Mouse (Mus musculus): Measurements from ENCODE around the gene Spin2e. TPM values are rescaled to one million over a fixed set of nuclear protein-coding genes. Genes with fewer than 3 reads are reported as not detected.
"Not testable (repeated sequence)": the region's sequence is repeated elsewhere in the genome, so short reads cannot be mapped to it uniquely, and the experiment has no call there.

The Spin2e gene
- not detected in 2 replicates for polyA plus RNA-seq (2014; fragmentation: Nextera tagmentation; extraction: Ambion mirVana)

DNA sequence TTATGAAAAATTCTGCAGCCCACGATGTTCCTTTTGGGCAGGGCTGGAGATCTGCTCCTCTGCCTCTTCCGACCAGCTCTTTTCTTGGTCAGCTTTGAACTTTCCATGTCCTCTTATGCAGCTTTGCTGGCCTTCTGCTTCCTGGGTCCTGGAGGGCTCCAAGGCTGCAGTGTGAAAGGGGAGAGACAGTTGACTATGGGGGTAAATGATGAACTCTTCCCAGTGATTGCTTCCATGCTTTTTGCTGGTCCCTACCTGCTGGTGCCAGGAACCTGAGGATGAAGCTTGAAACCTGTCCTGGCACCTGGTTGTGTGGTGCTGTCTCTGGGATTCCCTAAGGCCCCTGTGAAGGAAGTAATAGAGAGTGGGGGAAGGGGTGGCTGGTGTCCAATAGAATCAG, at the start of gene Spin2e:
Gene Spin2e, minus strand, starts transcription at position 101 of the 400 bp plus-strand sequence.
- not testable (repeated sequence) for H3K27ac ChIP-seq (ENCODE audit: low read depth, low read length); H3K36me3 ChIP-seq (ENCODE audit: control insufficient read depth, insufficient read depth, low read length); H3K4me2 ChIP-seq (ENCODE audit: low read depth); H3K9ac ChIP-seq (ENCODE audit: low read length); H3K4me3 ChIP-seq (ENCODE audit: low read depth, low read length); H3K4me1 ChIP-seq (ENCODE audit: control insufficient read depth, insufficient read depth, low read length); ATAC-seq (ENCODE audit: insufficient read depth, low FRiP score, low TSS enrichment); H3K27me3 ChIP-seq (ENCODE audit: control insufficient read depth, insufficient read depth, low read length); DNase-seq (ENCODE audit: low spot score); H3K9me3 ChIP-seq (ENCODE audit: control insufficient read depth, low read length)
- 100% methylated on average over 1 of the region's 2 CpGs for WGBS

DNA sequence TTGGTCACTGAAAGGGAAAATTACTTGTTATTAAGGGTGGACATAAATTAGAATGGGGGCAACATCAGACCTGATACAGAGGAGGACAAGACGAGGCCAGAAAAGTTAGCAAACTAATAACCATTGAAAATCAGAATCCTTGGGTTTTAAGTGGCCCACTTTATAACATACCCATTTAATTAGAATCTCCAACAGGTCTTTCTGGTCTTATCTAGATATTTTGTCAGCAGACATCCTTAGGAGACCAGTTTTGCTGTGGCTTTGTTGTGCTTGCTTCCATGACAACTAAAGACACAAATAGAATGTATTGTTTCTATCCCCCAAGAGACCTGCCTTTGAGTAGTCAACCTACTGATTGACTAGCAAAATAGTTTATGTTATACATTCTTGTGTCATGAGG, 44.5 kb downstream of the Spin2e start, which contains the start of gene Gm21883:
Gene Gm21883, minus strand, starts transcription at position 101 of the 400 bp plus-strand sequence.
- H3K27ac ChIP-seq (ENCODE audit: low read depth, low read length); DNase-seq (ENCODE audit: low spot score); H3K36me3 ChIP-seq (ENCODE audit: control insufficient read depth, insufficient read depth, low read length); H3K4me1 ChIP-seq (ENCODE audit: control insufficient read depth, insufficient read depth, low read length); H3K27me3 ChIP-seq (ENCODE audit: control insufficient read depth, insufficient read depth, low read length); H3K9me3 ChIP-seq (ENCODE audit: control insufficient read depth, low read length); H3K4me3 ChIP-seq (ENCODE audit: low read depth, low read length); H3K9ac ChIP-seq (ENCODE audit: low read length); ATAC-seq (ENCODE audit: insufficient read depth, low FRiP score, low TSS enrichment); H3K4me2 ChIP-seq (ENCODE audit: low read depth): not testable (repeated sequence)
- WGBS = no CpG with 5 or more reads among the region's 1 CpGs

Other genes with a start within 250 kb of the Spin2e start
- not detected in 2 replicates for gene Btbd35f19, start 235.0 kb downstream of the Spin2e start, polyA plus RNA-seq (2014; fragmentation: Nextera tagmentation; extraction: Ambion mirVana)
- gene Gm21883, start 44.6 kb downstream of the Spin2e start, polyA plus RNA-seq (2014; fragmentation: Nextera tagmentation; extraction: Ambion mirVana) = not detected in 2 replicates
- gene Btbd35f25, start 98.2 kb upstream of the Spin2e start, polyA plus RNA-seq (2014; fragmentation: Nextera tagmentation; extraction: Ambion mirVana) = not detected in 2 replicates